Mouse (Mus musculus) lung, postnatal 0 days (tissue): Measurements from ENCODE around the gene Nxpe4.

Experiments
- CTCF ChIP-seq: IDR thresholded peaks from 2 replicates; pipeline ENCODE4 v1.5.1; 2016; ENCODE audit warnings: antibody characterized with exemption, mild to moderate bottlenecking
- EP300 ChIP-seq: IDR thresholded peaks from 2 replicates; pipeline ENCODE4 v1.6.1; 2016; ENCODE audit warnings: antibody characterized with exemption, mild to moderate bottlenecking, control low read depth

GRCm38 (mm10) chr9:48126815-48127214 is 35.0 kb upstream of the Nxpe4 start:
- TF ChIP-seq CTCF = no peak
- TF ChIP-seq EP300 = no peak
